Mouse (Mus musculus): ENCODE measurements around the gene Apc2.

Gene Apc2

DNA sequence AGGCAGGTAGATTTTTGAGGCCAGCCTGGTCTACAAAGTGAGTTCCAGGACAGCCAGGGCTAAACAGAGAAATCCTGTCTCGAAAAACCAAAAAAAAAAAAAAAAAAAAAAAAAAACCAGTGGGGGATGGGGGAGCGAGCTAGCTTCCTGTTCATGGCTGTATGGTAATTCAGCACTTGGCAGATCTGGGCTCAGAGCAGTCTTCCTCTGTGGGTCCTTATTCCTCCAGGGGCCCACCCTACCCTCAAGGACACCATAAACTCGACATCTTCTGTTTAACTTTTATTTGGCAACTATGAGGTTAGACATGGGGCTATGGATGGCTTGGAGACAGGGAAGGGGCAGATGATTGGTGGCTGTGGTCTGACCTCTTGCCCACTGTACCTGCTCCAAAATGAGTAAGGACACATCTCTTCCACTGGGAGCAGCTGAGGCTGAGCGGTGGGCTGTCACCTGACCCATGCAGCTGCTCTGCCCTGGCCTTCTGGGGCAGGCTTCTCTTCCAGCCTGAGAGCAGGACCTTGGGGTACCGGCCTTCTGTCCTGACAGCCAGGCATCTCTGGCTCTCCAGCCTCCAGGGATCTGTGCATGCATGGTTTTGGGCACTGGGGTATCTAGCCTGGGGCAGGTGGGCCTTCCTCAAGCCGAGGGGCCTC is 25.4 kb downstream of the Apc2 start:
- DNase-seq (ENCODE audit: low spot score) = no peak

DNA sequence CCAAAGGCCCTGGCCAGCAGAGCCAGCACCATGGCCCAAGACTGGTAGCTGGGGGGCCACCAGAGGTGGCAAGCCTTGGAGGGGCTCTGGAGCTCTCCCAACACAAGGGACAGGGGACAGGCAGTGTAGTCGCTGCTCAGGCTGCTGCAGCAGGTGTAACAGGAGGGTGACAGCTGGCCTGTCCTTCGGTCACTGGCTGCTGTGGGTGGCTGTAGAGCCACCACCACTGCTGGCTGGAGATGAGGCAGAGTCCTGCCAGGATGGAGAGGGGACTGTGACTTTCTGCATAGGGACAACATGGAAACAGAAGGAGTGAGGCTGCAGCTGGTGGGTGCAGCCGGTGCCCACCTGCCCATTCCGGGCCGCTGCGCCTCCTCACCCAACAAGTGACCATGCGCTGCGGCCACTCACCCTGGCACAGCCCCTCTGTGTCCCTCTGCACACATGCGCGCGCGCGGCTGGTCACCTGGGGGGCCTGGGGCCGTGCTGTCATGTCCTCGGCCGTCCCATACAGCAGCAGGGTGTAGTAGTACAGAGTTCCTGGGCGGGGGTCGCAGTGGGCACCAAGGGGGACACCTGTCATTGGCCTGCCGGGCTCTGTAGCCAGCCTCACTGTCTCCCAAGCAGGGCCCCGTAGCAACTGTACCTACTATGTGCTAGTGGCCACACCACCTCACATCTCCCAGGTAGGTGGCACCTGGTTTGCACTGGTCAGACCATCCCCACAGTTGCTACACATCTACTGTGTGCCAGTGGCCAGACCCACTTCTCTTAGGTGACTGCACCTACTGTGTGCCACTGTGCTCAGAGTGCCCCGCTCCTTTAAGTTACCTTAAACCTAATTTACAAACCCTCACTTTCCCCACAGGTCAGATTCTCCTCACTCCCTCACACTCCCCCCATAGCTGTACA is 26.1 kb downstream of the Apc2 start:
- no peak for DNase-seq (ENCODE audit: low spot score)

DNA sequence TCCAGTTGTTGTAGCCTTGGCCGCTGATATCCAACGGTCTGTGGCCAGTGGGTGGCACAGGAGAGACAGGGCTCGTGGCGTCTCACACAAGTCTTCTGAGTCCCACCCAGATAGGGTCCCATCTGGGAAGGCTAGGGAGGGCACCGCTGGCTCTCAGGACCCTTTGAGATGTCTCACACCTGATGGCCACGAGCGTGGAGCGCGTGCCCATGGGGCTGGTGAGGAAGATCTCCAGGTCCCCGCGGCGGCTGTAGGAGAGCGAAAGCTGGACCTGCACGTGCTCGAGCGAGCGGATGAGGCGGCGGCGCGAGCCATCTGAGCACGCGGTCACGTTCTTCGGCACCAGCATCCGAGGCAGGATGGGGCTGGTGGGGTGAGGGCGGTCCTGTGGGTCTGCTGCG is 27.0 kb downstream of the Apc2 start:
- DNase-seq (ENCODE audit: low spot score) = no peak

DNA sequence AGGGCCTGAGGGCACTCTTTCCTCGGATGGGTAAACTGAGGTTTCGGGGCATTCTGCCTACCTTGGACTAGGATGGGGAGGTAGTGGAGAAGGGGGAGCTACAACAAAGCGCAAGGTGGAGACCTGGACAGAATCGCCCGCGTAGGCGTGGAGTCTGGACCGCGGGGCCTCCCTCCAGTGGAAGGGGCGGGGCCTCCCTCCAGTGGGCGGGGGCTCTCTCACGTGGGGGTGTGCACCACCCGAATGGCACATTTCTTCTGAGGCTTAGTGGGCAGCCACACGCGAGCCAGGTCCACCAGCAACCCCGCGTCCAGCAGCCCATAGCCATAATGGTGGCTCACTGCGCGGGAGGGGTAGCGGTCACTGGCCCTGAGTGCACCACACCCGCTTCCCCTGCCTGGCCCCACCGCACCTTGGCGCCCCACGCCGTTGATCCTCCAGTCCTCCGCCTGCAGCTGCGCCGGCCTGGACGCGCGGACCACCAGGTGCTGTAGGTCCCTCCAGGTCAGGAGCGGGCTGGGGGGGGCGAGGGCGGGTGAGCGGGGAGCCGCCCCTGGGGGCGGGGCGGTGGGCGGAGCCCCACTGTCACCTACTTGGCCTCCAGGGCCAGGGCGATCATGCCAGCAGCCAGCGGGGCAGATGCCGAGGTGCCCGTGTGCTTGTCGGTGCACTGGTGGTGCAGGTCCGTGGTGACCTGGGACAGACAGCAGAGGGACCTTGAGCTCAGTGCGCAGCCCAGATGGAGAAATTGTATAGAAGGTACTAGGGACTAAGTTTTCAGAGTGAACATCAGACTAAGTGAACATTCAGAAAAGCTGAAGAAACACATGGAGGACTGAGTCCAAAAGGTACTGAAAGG is 27.7 kb downstream of the Apc2 start:
- peak; percentile 66 for DNase-seq (ENCODE audit: low spot score)

DNA sequence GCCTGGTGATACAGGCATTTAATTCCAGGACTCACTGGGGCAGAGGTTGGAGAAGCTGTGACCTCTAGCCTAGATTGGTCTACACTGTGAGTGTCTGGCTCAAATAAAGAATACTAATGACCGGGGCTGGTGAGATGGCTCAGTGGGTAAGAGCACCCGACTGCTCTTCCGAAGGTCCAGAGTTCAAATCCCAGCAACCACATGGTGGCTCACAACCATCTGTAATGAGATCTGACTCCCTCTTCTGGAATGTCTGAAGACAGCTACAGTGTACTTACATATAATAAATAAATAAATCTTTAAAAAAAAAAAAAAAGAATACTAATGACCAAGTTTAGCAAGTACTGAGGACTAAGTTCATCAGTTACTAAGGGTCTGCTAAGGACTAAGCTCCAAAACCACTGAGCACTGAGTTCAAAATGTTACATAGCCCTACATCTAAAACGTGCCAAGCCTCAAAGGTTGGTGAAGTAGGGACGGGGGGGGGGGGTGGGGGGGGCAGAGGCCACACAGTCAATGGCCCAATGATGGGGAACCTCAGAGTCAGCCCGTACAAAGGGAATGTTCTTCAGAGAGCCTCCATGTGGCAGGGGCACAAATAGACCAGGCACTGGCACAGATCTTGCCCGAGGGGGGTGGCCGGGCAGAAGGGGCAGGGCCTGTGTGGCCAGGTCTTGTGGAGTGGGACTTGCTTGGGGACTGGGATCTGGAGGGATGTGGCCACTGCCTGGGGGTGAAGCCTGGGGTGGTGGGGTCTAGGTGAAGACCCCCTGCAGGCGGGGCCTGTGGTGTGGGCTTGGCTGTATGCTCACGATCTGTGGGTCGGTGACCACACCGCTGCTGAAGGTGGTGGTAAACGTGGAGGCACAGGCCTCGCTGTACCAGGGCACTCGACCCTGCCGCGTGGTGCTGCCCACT is 28.6 kb downstream of the Apc2 start:
- DNase-seq (ENCODE audit: low spot score) = no peak

DNA sequence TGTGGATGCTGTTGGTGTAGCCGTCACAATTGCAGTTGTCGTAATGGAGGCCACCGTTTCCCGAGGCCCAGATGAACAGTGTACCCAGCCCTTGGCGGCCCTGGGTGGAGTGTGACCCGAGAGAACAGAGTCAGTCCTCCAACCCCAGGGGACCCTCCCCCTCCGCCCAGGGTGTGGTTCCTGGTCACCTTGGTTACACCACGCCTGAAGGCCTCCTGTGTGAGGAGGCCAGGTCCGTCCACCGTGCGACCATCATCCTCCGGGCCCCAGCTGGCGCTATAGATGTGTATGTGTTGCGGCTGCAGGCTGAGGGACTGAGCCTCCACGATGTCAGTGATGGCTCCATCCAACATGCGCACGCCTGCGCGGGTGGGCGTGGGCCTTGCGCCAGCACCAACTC is 29.3 kb downstream of the Apc2 start:
- DNase-seq (ENCODE audit: low spot score) = no peak

DNA sequence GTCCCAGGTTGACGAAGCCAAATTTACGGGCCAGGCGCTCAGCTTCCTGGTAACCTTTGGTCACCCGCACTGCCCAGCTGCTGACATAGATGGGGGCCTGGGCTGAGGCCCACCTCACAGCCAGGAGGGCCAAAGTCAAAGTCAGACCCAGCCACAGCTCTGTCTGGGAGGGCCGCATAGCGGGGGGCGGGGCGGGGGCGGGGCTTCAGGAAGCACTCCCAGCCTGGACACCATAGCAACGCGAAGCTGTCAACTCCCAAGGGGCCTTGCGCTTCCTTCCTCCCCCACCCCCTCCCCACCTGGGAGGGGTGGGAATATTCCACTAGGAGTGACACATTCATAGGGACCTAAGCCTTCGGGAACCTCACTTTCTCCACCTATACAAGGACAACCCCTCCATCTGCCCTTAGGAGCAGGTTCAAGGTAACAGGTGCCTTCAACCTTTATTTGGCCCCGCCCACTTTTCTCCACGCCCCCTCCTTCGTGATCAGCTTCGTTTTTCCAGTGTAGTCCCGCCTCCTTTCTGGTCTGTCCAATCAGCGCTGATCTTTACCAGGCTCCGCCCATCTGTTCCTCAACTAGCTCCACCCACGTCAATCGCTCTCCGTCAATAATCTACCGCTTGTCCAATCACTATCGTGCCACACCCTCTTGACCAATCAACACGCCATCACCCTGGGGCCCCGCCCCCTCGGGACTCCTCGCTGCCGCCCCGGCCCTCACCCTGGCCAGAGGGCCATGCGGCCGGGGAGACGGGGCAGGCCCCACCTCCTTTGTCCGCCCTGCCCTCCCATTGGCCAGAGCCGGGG is 33.7 kb downstream of the Apc2 start, which contains the start of the genes Pcsk4 and Reep6:
TSS of gene Pcsk4 (minus strand) at position 226 of the 809 bp plus-strand sequence.
TSS of gene Reep6 (plus strand) at position 681 of the 809 bp plus-strand sequence.
- peak; percentile 99 for DNase-seq (ENCODE audit: low spot score)

DNA sequence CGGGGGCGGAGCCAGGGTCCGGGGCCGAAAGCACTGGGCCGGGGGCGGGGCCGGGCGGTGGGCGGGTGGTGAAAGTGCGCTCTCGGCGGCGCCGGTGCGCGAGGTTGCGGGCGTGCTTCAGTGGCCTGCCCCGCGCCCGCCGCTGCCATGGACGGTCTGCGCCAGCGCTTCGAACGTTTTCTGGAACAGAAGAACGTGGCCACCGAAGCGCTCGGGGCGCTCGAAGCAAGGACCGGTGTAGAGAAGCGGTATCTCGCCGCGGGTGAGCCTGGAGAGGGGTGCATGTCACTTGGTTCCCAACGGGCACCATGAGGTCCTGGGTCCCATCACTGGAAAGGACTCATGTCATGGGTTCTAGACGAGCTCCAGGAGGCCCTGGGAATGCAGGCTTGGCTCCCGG is 34.3 kb downstream of the Apc2 start:
- DNase-seq (ENCODE audit: low spot score) = no peak

DNA sequence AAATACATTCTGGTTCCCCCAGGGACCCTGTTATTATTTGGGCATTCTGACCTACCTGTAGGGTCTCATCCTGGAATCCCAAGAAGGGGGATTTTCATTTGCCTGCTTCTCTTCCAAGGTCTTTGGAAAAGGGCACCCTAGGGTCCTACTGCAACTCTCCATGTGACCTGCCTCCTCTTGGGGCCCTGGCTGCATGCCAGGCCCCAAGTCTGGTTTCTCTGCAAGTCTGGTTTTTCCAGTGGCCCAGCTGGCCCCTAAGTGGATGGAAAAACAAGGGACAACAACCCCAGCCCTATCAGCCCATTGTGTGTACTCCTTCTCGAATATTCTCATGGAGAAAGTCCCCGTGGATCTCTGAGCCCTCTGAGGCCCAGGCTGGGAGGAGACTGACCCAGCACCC is 35.1 kb downstream of the Apc2 start:
- no peak for DNase-seq (ENCODE audit: low spot score)

DNA sequence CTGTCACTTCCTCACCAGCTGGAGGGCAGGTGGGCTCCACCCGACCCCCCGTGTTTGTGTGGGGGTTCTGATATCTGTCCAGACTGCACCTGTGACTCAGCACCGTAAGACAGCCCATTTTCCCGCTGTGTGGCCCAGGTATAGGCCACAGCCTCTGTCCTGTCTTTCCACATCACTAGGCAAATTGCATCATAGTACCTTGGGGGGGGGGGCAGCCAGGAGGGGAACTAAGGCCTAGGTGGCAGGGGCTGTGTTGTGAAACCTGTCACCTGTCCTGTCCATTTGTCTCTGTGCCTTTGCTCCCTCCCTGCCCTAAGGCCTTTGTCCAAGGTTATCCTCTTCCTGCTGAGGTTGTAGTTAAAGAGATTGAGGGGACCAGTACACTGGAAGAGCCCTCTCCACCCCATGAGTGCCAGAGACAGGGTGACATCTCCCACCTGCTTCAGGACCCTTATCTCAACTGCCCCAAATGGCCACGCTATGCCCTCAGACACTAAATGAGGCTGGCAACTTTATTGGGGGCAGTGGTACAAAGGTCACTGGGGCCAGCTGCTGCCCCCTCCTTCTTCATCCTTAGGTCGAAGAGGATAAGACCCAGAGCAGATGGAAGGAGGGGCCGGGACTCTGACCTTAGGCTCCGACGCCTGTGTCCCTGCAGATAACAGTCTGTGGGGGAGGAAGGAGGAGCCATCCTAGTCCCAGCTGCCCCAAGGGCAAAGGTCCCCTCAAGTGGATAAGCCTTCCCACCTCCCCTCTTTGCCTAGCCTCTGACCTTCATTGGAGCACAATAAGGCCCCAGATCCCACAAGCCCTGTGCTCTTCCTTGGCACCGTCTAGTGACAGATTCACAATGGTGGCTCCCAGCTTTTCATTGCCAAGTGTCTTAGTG is 36.1 kb downstream of the Apc2 start:
- DNase-seq (ENCODE audit: low spot score) = no peak

DNA sequence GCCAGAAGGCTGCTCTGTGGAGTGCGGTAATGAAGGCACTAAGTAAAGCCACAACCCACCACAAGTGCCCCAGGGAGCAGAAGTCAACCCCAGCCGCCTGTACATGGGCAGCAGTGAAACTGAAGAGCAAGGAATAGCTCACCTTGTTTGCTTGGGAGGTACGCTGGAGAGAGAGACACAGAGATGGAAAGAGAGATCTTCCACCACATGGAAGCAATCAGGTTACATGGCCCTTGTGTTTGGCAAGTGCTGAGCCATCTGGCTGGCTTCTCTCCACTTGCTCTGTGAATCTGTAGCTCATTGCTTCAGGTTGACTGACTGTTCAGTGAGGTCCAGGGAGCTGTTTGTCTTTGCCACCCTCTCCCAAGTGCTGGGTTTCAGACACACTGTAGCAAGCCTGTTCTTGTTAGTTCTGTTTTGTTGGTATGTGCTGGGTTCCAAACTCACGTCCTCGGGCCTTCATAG is 36.8 kb downstream of the Apc2 start:
- no peak for DNase-seq (ENCODE audit: low spot score)

DNA sequence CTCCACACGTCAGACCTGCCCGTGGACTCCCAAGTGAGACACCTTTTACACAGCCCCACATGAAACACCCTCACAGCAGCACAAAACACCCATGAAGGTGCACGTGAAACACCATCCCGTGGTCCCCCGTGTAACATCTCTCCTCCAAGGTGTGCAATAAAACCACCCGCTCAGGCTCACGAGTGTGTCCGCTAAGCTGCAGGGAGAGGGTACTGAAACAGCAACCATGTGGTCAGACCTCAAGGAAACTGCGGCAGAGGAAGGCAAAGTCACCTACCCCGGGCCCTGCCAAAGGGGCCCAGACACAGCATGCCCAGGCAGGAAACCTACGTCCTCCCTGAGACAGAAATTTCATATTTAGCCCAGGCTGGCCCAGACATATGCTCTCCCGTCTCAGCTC is 40.5 kb downstream of the Apc2 start:
- DNase-seq (ENCODE audit: low spot score) = no peak

DNA sequence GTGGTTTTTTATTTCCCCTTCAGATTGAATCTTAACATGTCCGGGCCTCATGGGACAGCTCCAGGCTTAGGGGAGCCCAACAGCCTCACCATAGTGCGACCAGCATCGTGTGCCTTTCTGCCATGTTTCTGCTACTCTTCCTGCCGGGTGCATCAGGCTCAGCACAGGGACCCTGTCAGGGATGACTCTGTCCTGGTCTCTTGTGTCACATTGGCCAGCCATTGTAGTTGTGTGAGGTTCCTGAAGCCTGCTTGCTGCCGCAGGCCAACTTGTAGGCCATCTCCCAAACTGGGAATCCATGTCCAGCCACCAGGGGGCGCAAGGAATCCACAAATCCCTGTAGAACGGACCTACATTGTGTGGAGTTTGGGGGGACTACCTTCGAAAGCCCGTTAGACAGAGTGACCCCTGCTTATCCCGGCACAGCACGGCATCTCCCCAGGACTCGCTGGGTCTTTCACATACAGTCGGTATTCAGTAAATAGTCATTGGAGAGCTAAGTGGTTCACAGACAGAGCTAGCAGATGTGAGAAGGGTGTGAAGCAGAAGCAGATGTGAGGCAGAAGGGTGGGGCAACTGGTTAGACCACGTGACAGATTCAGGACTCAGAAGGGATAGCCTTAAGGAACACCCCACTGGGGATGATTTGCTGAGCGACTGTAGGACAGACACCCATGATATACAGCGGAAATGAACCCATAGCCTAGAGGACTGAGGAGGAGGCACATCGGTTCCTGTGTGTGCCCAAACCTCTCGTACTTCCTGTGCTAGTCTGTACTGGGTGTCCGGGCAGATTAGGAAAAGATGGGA is 44.4 kb downstream of the Apc2 start:
- peak; percentile 90 for DNase-seq (ENCODE audit: low spot score)

DNA sequence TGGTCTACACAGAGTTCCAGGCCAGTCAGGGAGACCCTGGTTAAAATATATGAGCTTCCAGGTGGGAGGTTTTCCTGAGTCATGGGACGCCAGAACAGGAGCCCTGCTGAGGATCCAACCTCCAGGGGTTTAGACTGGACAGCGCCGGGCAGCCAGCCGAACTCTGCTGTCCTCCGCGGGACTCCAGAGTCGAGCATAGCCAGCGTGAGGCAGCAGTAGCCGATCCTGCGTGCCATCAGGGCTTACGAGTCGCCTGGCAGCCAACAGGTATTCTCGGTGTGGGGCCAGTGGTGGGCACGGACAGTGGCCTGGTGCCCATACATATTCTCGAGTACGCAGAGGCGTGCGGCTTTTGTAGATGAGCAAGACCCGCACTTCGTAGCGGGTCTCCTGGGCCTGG is 45.2 kb downstream of the Apc2 start:
- DNase-seq (ENCODE audit: low spot score) = no peak

DNA sequence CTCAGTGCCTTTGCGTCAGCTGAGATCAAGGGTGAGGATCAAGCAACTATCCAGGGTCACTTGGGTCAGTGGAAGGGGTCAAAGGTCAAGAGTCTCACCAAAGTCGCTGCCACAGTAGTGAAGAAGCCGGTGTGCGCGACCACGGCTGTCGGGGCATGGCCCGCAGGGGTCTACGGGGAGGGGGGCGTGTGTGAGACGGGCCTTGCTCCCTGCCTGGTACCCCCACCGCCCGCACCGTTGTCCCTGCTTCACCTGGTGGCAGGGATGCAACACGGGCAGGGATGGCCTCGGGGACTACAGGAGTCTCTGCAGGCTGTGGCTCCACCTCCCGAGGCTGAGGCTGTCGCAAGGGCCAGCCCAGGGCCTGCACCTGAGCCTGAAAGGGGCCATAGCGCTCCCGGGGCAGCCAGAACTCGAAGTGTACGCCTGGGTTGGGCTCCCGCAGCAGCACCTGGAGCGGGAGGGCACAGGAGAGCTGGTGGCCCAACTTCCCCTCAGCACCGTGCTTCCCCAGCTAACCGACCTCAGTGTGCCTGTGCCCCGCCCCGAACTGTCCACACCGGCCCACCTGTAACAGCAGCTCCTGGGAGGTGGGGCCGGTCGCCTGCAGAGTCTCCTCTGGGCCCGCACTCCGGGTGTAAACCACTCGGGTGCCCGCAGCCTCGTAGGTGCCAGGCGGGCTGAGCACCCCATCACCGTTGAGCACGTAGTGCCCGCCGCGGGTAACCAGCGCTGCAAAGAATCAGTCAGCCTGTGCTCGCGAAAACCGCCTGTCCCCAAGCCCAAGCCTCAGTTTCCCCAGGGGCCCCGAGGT is 45.9 kb downstream of the Apc2 start:
- DNase-seq (ENCODE audit: low spot score) = no peak

DNA sequence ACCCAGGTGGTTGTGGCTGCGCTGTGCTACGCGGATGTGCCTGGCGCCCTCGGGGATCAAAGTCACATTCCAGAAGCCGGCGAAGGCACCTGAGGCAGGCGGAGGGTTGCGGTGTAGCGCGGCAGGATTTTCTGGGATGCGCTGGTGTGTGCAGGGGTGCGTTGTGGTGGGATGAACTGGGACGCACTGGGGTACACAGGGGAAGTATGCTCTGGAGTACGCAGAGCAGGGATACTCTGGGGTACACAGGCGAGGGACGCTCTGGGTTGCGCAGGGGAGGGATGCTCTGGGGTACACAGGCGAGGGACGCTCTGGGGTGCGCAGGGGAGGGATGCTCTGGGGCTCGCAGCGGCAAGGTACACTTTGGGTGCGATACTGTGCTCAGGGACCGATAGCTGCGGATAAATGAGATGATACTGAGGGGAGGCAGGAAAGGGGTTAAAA is 46.5 kb downstream of the Apc2 start:
- no peak for DNase-seq (ENCODE audit: low spot score)

DNA sequence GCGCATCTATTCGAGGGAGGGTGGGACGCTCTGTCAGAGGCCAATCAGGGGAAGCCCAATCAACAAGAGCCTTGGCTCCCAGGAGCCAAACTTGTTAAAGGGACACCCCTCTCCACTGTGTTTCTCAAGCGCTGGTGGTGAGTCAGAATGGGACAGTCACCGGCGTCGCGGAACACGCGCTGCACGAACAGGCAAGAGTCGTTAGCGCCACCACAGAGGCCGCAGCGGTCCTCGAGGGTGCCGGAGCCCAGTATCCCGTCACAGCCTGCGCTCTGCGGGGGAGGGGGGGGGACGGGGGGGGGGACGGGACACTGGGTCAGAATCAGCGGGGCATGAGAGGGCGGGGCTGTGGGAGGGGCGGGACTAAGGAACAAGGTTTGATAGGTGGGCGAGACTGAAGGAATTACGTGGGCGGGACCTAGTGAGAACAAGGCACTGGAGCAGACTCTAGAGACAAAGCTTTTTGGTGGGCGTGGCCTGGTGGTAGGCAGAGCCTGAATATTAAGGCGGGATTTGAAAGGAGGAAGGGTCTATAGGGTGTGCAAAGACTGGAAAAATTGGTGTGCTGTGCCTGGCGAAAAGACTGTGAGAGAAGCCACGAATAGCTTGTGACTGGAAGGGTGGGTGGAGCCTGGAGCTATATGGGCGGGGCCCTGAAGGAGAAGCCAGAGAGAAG is 47.1 kb downstream of the Apc2 start:
- DNase-seq (ENCODE audit: low spot score) = peak; percentile 89

Data from embryo, embryonic 10.5 days (tissue).